Mouse (Mus musculus) liver, embryonic 15.5 days (tissue): ENCODE results near the gene 9130019O22Rik. TPM values are rescaled to one million over a fixed set of nuclear protein-coding genes. Genes with fewer than 3 reads are reported as not detected.
"Not testable (repeated sequence)": the region's sequence is repeated elsewhere in the genome, so short reads cannot be mapped to it uniquely, and the experiment has no call there.

Source experiments
- ATAC-seq: fragments of 200-750 bp; cut with Nextera tagmentation; 2 replicates; pipeline ENCODE4 v1.8.0; 2017; ENCODE audit warnings: moderate number of reproducible peaks, mild to moderate bottlenecking, moderate library complexity; ENCODE audit not compliant: insufficient read depth
- H3K27ac ChIP-seq: fragments of 300-500 bp; sonication (generic); replicated peaks from 2 replicates; pipeline ENCODE4 v1.5.1; 2015; ENCODE audit warnings: mild to moderate bottlenecking, inconsistent platforms
- H3K27me3 ChIP-seq: fragments of 300-500 bp; sonication (generic); 2 replicates; pipeline ENCODE4 v1.6.1; 2015; ENCODE audit warnings: mild to moderate bottlenecking, inconsistent platforms
- H3K36me3 ChIP-seq: fragments of 300-500 bp; sonication (generic); replicated peaks from 2 replicates; pipeline ENCODE4 v1.6.1; 2015; ENCODE audit warnings: moderate library complexity, mild to moderate bottlenecking, inconsistent platforms
- H3K4me1 ChIP-seq: fragments of 300-500 bp; sonication (generic); replicated peaks from 2 replicates; pipeline ENCODE4 v1.6.1; 2015; ENCODE audit warnings: inconsistent platforms
- H3K4me2 ChIP-seq: fragments of 300-500 bp; sonication (generic); 2 replicates; pipeline ENCODE4 v1.6.1; 2015; ENCODE audit warnings: moderate library complexity, mild to moderate bottlenecking, inconsistent platforms
- H3K4me3 ChIP-seq: fragments of 300-500 bp; sonication (generic); replicated peaks from 2 replicates; pipeline ENCODE4 v1.5.1; 2015; ENCODE audit warnings: mild to moderate bottlenecking, inconsistent platforms
- H3K9ac ChIP-seq: fragments of 300-500 bp; sonication (generic); 2 replicates; pipeline ENCODE4 v1.6.1; 2015; ENCODE audit warnings: moderate library complexity, mild to moderate bottlenecking, inconsistent platforms
- H3K9me3 ChIP-seq: fragments of 300-500 bp; sonication (generic); replicated peaks from 2 replicates; pipeline ENCODE4 v1.6.1; 2016; ENCODE audit warnings: inconsistent platforms
- WGBS: fragments of 180-500 bp; shearing (Covaris S2); methylation state at CpG from one replicate; pipeline ENCODE4 v1.1.7; 2015; ENCODE audit warnings: mixed read lengths; ENCODE audit not compliant: insufficient replicate concordance; 5-methylcytosine and 5-hydroxymethylcytosine counted together
- polyA plus RNA-seq: library from polyadenylated mRNA; unstranded; fragments of >200 nt; fragmentation: Nextera tagmentation; extraction: Ambion mirVana; gene quantifications from 2 replicates; pipeline ENCODE4 v1.2.1, GENCODE M21; 2015

Gene 9130019O22Rik
- polyA plus RNA-seq, 1 experiment from 2014 or later = 1.5 TPM

DNA sequence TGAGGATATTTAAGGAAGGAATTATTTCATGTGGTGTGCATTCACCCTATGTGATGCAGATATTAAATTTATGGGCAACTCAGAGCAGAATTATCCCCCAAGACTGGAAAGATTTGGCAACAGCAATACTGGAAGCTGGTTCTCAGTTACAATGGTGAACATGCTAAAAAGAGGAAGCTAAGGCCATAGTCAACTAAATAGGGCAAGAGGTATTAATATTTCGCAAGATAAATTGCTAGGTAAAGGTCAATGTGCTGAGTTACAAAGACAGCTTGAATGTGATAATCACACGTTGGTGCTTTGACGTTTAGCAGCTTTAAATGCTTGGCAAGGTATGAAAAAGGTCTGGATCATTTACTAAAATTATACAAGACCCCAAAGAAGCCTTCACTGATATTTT, 31.2 kb downstream of the 9130019O22Rik start:
- H3K4me2 ChIP-seq = no peak overlapping the region
- H3K9ac ChIP-seq = no peak overlapping the region
- WGBS = 40% methylated on average over 3 of the region's 3 CpGs
- ATAC-seq = no peak
- H3K36me3 ChIP-seq = no peaks in the 10 kb centered on the region
- no peak overlapping the region for H3K4me3 ChIP-seq
- H3K4me1 ChIP-seq = no peaks in the 10 kb centered on the region
- peaks cover 13% of the 10 kb centered on the region for H3K27me3 ChIP-seq
- no peaks in the 10 kb centered on the region for H3K9me3 ChIP-seq
- no peak overlapping the region for H3K27ac ChIP-seq

- no peaks in the 10 kb centered on the region for H3K9me3 ChIP-seq
- H3K27ac ChIP-seq = no peak overlapping the region
- no peaks in the 10 kb centered on the region for H3K36me3 ChIP-seq
- WGBS = 39% methylated on average over 5 of the region's 5 CpGs
- H3K9ac ChIP-seq = no peak overlapping the region
- no peak overlapping the region for H3K4me3 ChIP-seq
- 0 out of 2 replicates have a peak, but pooled peaks cover 6% of the 10 kb centered on the region for H3K27me3 ChIP-seq
- H3K4me1 ChIP-seq = peaks cover 7% of the 10 kb centered on the region
- H3K4me2 ChIP-seq = no peak overlapping the region
- no peak for ATAC-seq
These were observed 35.5 kb downstream of the 9130019O22Rik start for GRCm38 (mm10) chr7:127351230-127352004.

DNA sequence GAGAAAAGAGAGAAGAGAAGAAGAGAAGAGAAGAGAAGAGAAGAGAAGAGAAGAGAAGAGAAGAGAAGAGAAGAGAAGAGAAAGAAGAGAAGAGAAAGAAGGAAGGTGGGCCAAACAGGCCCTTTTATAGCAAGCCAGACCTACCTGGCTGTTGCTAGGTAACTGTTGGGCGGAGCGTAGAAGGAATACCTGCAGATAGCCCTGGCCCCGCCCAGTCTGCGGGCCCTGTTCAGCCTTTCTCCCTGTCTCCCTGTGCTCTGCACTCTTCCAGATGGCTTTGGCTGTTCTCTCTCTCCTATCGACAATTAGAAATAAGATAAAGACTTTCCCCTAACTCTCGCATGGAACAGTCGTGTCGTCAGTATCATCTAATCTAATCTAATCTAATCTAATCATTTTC, 40.3 kb downstream of the 9130019O22Rik start:
- Histone ChIP-seq H3K27ac (no peak overlapping the region; the same call in 1 of the 2 replicates), H3K27me3 (peaks cover 6% of the 10 kb centered on the region; the same call in 1 of the 2 replicates), H3K36me3 (peaks cover 13% of the 10 kb centered on the region; the same call in 1 of the 2 replicates), H3K9ac (no peak overlapping the region), H3K4me3 (peak overlapping the region; percentile 82; the same call in 1 of the 2 replicates), H3K4me2 (peak overlapping the region; percentile 99), H3K4me1 (peaks cover 46% of the 10 kb centered on the region), H3K9me3 (no peaks in the 10 kb centered on the region)
- ATAC-seq = no peak
- 19% methylated on average over 8 of the region's 8 CpGs for WGBS

DNA sequence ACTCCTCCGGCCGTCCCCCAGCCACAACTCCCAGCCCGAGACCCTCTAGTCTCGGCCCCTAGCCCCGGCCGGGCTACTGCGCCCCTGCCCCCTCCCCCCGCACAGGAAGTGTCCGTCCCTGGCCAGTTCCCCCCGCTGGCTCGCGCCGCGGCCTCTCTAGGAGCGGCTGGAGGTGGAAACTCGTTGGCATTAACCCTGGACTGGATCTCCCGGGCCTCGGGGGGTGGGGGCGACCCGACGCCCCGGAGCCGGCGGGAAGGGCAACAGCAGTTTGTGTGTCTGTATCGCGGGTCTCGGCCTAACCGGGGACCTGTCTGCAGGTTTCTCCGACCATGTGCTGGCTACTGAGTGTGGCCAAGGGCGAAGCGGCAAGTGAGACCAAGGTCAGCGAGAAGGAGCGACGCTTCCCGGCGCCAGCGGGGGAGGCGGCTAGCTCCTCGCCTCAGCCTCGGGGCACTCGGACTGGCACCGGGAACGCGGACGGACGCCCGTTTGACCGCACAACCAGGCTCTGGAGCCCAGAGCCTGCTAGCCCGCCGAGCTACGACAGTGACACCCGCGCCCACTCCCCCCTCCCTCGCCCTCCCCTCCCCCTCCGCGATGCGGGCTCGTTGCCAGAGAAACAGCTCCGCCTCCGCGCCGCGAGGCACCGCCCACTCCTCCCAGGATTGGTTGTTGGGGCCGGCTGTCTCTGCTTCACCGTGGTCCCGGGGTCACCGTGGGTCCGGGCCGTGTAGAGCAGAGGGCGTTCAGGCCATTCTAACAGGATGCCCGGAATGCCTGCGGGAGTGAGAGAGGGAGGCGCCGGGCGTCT, 41.2 kb downstream of the 9130019O22Rik start, which contains the start of gene Zfp768:
Zfp768 (minus strand) TSS at position 78 of the 814 bp plus-strand sequence.
- ATAC-seq = peak; percentile 82
- Histone ChIP-seq H3K4me3 (peak within 1 kb of the TSS; percentile 82), H3K9me3 (no peaks in the 10 kb centered on the region), H3K9ac (peak within 1 kb of the TSS; percentile 72), H3K27ac (peak within 1 kb of the TSS; percentile 81), H3K4me2 (peak within 1 kb of the TSS; percentile 99), H3K4me1 (peaks cover 51% of the 10 kb centered on the region), H3K27me3 (peaks cover 6% of the 10 kb centered on the region; the same call in 1 of the 2 replicates), H3K36me3 (peaks cover 15% of the 10 kb centered on the region; the same call in 1 of the 2 replicates)
- WGBS = under 1% methylated on average over 75 of the region's 76 CpGs

GRCm38 (mm10) chr7:127345092-127345491, 41.9 kb downstream of the 9130019O22Rik start:
- peak; percentile 39 for ATAC-seq
- H3K36me3 ChIP-seq = peaks cover 15% of the 10 kb centered on the region; the same call in 1 of the 2 replicates
- H3K4me3 ChIP-seq = peak overlapping the region; percentile 82
- peaks cover 51% of the 10 kb centered on the region for H3K4me1 ChIP-seq
- H3K9me3 ChIP-seq = no peaks in the 10 kb centered on the region
- WGBS = under 1% methylated on average over 42 of the region's 42 CpGs
- H3K27me3 ChIP-seq = peaks cover 6% of the 10 kb centered on the region; the same call in 1 of the 2 replicates
- H3K9ac ChIP-seq = peak overlapping the region; percentile 72
- peak overlapping the region; percentile 81 for H3K27ac ChIP-seq
- H3K4me2 ChIP-seq = peak overlapping the region; percentile 99

- H3K27ac ChIP-seq = no peak overlapping the region
These were observed 42.6 kb downstream of the 9130019O22Rik start for GRCm38 (mm10) chr7:127344371-127344770.

GRCm38 (mm10) chr7:127343351-127344019, 43.5 kb downstream of the 9130019O22Rik start:
- no peak overlapping the region for H3K4me2 ChIP-seq
- peaks cover 51% of the 10 kb centered on the region for H3K4me1 ChIP-seq
- H3K9me3 ChIP-seq = no peaks in the 10 kb centered on the region
- H3K36me3 ChIP-seq = peaks cover 15% of the 10 kb centered on the region; the same call in 1 of the 2 replicates
- no peak overlapping the region for H3K27ac ChIP-seq
- H3K9ac ChIP-seq = no peak overlapping the region
- no peak overlapping the region for H3K4me3 ChIP-seq
- no peak for ATAC-seq
- 84% methylated on average over 38 of the region's 38 CpGs for WGBS
- peaks cover 6% of the 10 kb centered on the region; the same call in 1 of the 2 replicates for H3K27me3 ChIP-seq

More at GRCm38 (mm10) chr7:127344371-127344770, 42.6 kb downstream of the 9130019O22Rik start:
- 85% methylated on average over 8 of the region's 8 CpGs for WGBS
- peaks cover 51% of the 10 kb centered on the region for H3K4me1 ChIP-seq
- H3K9me3 ChIP-seq = no peaks in the 10 kb centered on the region
- peaks cover 6% of the 10 kb centered on the region; the same call in 1 of the 2 replicates for H3K27me3 ChIP-seq
- peak overlapping the region; percentile 99 for H3K4me2 ChIP-seq
- no peak overlapping the region; the same call in 1 of the 2 replicates for H3K9ac ChIP-seq
- peak overlapping the region; percentile 82 for H3K4me3 ChIP-seq
- H3K36me3 ChIP-seq = peaks cover 15% of the 10 kb centered on the region; the same call in 1 of the 2 replicates
- ATAC-seq = no peak

DNA sequence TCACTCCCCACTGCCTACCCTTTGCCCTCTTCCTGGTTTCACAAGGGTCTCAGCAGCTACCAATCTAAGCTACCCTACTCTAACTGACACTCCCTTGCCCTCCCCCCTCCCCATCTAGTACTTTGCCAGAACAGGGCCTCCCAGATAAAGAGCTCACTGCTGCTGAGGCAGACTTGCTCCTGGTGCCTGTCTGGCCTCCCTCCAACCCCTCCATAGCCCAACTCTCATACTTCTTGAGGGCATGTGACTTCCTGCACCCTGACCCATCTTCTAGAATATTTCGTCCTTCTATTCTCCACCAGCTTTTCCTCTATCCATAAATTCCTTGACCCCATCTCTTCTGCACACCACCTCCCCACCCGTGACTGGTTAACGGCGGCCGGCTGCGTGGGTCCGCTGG, 44.1 kb downstream of the 9130019O22Rik start:
- Histone ChIP-seq H3K4me1 (peaks cover 51% of the 10 kb centered on the region), H3K4me3 (no peak overlapping the region), H3K27me3 (peaks cover 6% of the 10 kb centered on the region; the same call in 1 of the 2 replicates), H3K4me2 (no peak overlapping the region), H3K27ac (no peak overlapping the region), H3K36me3 (peaks cover 15% of the 10 kb centered on the region; the same call in 1 of the 2 replicates), H3K9ac (no peak overlapping the region), H3K9me3 (no peaks in the 10 kb centered on the region)
- no peak for ATAC-seq
- 87% methylated on average over 7 of the region's 7 CpGs for WGBS

GRCm38 (mm10) chr7:127342332-127342731, 44.6 kb downstream of the 9130019O22Rik start:
- 46% methylated on average over 4 of the region's 4 CpGs for WGBS
- no peak for ATAC-seq
- H3K9me3 ChIP-seq = no peaks in the 10 kb centered on the region
- H3K4me1 ChIP-seq = peaks cover 51% of the 10 kb centered on the region
- no peak overlapping the region for H3K27ac ChIP-seq
- peaks cover 6% of the 10 kb centered on the region; the same call in 1 of the 2 replicates for H3K27me3 ChIP-seq
- no peak overlapping the region for H3K9ac ChIP-seq
- no peak overlapping the region for H3K4me3 ChIP-seq
- H3K36me3 ChIP-seq = peaks cover 15% of the 10 kb centered on the region; the same call in 1 of the 2 replicates
- no peak overlapping the region for H3K4me2 ChIP-seq

GRCm38 (mm10) chr7:127341861-127342260, 45.1 kb downstream of the 9130019O22Rik start:
- not testable (repeated sequence) for H3K27ac ChIP-seq, H3K4me3 ChIP-seq, H3K9me3 ChIP-seq, H3K27me3 ChIP-seq, H3K4me2 ChIP-seq, H3K9ac ChIP-seq, ATAC-seq
- peaks cover 48% of the 10 kb centered on the region for H3K4me1 ChIP-seq
- H3K36me3 ChIP-seq = peaks cover 15% of the 10 kb centered on the region; the same call in 1 of the 2 replicates
- 65% methylated on average over 6 of the region's 6 CpGs for WGBS
